Mouse (Mus musculus) intestine, postnatal 0 days (tissue): ENCODE measurements around the gene Fzd9. TPM values are rescaled to one million over a fixed set of nuclear protein-coding genes. Genes with fewer than 3 reads are reported as not detected.

Source experiments
- ATAC-seq: fragments of 200-750 bp; cut with Nextera tagmentation; 2 replicates; pipeline ENCODE4 v1.8.0; 2017; ENCODE audit warnings: mild to moderate bottlenecking, moderate TSS enrichment, moderate library complexity
- H3K27ac ChIP-seq: fragments of 300-500 bp; sonication (generic); 2 replicates; pipeline ENCODE4 v1.5.1; 2014; ENCODE audit warnings: mild to moderate bottlenecking, low read depth, low read length, moderate library complexity
- H3K27me3 ChIP-seq: fragments of 300-500 bp; sonication (generic); replicated peaks from 2 replicates; pipeline ENCODE4 v1.6.1; 2014; ENCODE audit warnings: low read length, mixed read lengths; ENCODE audit not compliant: control insufficient read depth, insufficient read depth
- H3K36me3 ChIP-seq: fragments of 300-500 bp; sonication (generic); 2 replicates; pipeline ENCODE4 v1.6.1; 2014; ENCODE audit warnings: mild to moderate bottlenecking, moderate library complexity; ENCODE audit not compliant: control insufficient read depth, insufficient read depth
- H3K4me1 ChIP-seq: fragments of 300-500 bp; sonication (generic); replicated peaks from 2 replicates; pipeline ENCODE4 v1.6.1; 2014; ENCODE audit warnings: antibody characterized with exemption, low read length, mixed read lengths; ENCODE audit not compliant: control insufficient read depth, insufficient read depth
- H3K4me2 ChIP-seq: fragments of 300-500 bp; sonication (generic); replicated peaks from 2 replicates; pipeline ENCODE4 v1.6.1; 2014; ENCODE audit warnings: low read depth, mild to moderate bottlenecking, moderate library complexity
- H3K4me3 ChIP-seq: fragments of 300-500 bp; sonication (generic); 2 replicates; pipeline ENCODE4 v1.5.1; 2014; ENCODE audit warnings: low read depth, low read length
- H3K9ac ChIP-seq: fragments of 300-500 bp; sonication (generic); 2 replicates; pipeline ENCODE4 v1.6.1; 2014; ENCODE audit warnings: mild to moderate bottlenecking, low read depth, low read length
- H3K9me3 ChIP-seq: fragments of 300-500 bp; sonication (generic); 2 replicates; pipeline ENCODE4 v1.6.1; 2016; ENCODE audit warnings: mixed run types; ENCODE audit not compliant: control insufficient read depth
- CTCF ChIP-seq: sonication (generic); IDR thresholded peaks from 2 replicates; pipeline ENCODE4 v1.5.1; 2016; ENCODE audit warnings: low read depth, mild to moderate bottlenecking, control low read depth, antibody characterized with exemption, moderate library complexity
- WGBS: fragments of 180-500 bp; shearing (Covaris S2); extraction: QIAGEN DNeasy Blood & Tissue Kit; methylation state at CpG from one replicate; pipeline ENCODE4 v1.1.7; 2014; 5-methylcytosine and 5-hydroxymethylcytosine counted together
- polyA plus RNA-seq: library from polyadenylated mRNA; unstranded; fragments of >200 nt; fragmentation: Nextera tagmentation; extraction: Ambion mirVana; gene quantifications from 2 replicates; pipeline ENCODE4 v1.2.1, GENCODE M21; 2015

Fzd9 gene
- polyA plus RNA-seq = 0.07 and 0.18 TPM in 2 replicates

DNA sequence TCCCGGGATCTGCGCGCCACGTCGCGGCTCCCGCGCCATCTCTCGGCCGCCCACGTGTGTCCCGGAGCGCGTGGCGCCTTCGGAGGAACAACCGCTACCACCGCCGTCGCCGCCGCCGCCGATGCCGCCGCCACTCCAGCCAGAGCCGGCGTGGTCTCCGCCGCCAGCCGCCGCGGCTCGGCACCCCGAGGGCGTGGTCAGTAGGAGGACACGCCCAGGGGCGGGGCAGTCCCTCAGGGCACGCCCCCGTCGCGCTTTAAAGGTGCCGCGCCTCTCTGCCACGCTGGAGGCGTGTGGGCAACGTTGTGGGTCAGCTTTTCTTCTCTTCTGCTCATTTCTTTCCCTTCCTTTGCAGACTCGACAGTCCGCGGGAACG is at the start of gene Fzd9:
Gene Fzd9 (minus strand): TSS at position 152 of the 376 bp plus-strand sequence.
- 0% methylated on average over 40 of the region's 51 CpGs for WGBS
- no peak for TF ChIP-seq CTCF
- ATAC-seq = peak; percentile 82
- H3K4me1 ChIP-seq = peaks cover 4% of the 10 kb centered on the region; the same call in 1 of the 2 replicates
- peak within 1 kb of the TSS; percentile 74 for H3K4me2 ChIP-seq
- H3K4me3 ChIP-seq = peak within 1 kb of the TSS; percentile 43
- no peak within 1 kb of the TSS; the same call in 1 of the 2 replicates for H3K9ac ChIP-seq
- H3K9me3 ChIP-seq = no peaks in the 10 kb centered on the region
- no peak within 1 kb of the TSS for H3K27ac ChIP-seq
- H3K36me3 ChIP-seq = peaks cover 3% of the 10 kb centered on the region; the same call in 1 of the 2 replicates
- H3K27me3 ChIP-seq = peaks cover 19% of the 10 kb centered on the region

GRCm38 (mm10) chr5:135292001-135292400 is 41.0 kb upstream of the Fzd9 start:
- Histone ChIP-seq H3K27ac (no peak overlapping the region), H3K9ac (no peak overlapping the region), H3K36me3 (no peaks in the 10 kb centered on the region), H3K4me3 (no peak overlapping the region), H3K9me3 (no peaks in the 10 kb centered on the region), H3K4me2 (no peak overlapping the region), H3K4me1 (no peaks in the 10 kb centered on the region), H3K27me3 (no peaks in the 10 kb centered on the region)
- TF ChIP-seq CTCF = no peak
- ATAC-seq = no peak
- 81% methylated on average over 2 of the region's 2 CpGs for WGBS

GRCm38 (mm10) chr5:135291193-135291592 is 40.2 kb upstream of the Fzd9 start:
- no peaks in the 10 kb centered on the region for H3K4me1 ChIP-seq
- H3K4me2 ChIP-seq = no peak overlapping the region
- no peak overlapping the region for H3K9ac ChIP-seq
- no peak overlapping the region for H3K4me3 ChIP-seq
- TF ChIP-seq CTCF = no peak
- H3K27ac ChIP-seq = no peak overlapping the region
- WGBS = 67% methylated on average over 4 of the region's 4 CpGs
- no peak for ATAC-seq
- no peaks in the 10 kb centered on the region for H3K27me3 ChIP-seq
- H3K9me3 ChIP-seq = no peaks in the 10 kb centered on the region
- no peaks in the 10 kb centered on the region for H3K36me3 ChIP-seq

- WGBS = 80% methylated on average over 6 of the region's 6 CpGs
Observed at GRCm38 (mm10) chr5:135290703-135291102, 39.7 kb upstream of the Fzd9 start.

GRCm38 (mm10) chr5:135286926-135287325 is 35.9 kb upstream of the Fzd9 start:
- Histone ChIP-seq H3K4me1 (no peaks in the 10 kb centered on the region), H3K4me2 (no peak overlapping the region), H3K4me3 (no peak overlapping the region), H3K27ac (no peak overlapping the region), H3K36me3 (no peaks in the 10 kb centered on the region), H3K9me3 (no peaks in the 10 kb centered on the region), H3K27me3 (no peaks in the 10 kb centered on the region), H3K9ac (no peak overlapping the region)
- no peak for ATAC-seq
- WGBS = 76% methylated on average over 5 of the region's 5 CpGs
- no peak for TF ChIP-seq CTCF

More at GRCm38 (mm10) chr5:135290703-135291102, 39.7 kb upstream of the Fzd9 start:
- Histone ChIP-seq H3K27me3 (no peaks in the 10 kb centered on the region), H3K4me3 (no peak overlapping the region), H3K4me1 (no peaks in the 10 kb centered on the region), H3K36me3 (no peaks in the 10 kb centered on the region), H3K9me3 (no peaks in the 10 kb centered on the region), H3K27ac (no peak overlapping the region), H3K9ac (no peak overlapping the region), H3K4me2 (no peak overlapping the region)
- no peak for ATAC-seq
- no peak for TF ChIP-seq CTCF

DNA sequence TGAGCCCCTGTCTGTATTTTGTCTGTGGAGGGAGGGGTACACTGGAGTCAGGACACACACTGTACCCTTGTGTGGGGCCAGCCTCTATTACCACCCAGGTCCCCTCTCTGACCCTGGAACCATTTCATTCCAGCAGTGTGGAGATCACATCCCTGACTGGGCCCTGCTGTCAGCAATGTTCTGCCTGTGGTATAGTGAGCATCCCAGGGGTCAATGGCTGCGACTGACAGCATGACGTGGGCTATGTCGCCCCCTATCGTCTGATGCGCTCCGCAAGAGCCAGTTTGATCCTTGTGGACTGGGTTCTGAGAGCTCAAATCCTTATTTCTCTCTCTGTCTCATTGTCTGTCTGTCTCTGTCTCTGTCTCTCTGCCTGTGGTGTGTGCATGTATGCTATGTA is 35.2 kb upstream of the Fzd9 start:
- no peak for ATAC-seq
- TF ChIP-seq CTCF = peak; percentile 97
- H3K4me2 ChIP-seq = no peak overlapping the region
- no peaks in the 10 kb centered on the region for H3K4me1 ChIP-seq
- no peaks in the 10 kb centered on the region for H3K9me3 ChIP-seq
- no peak overlapping the region for H3K4me3 ChIP-seq
- WGBS = 3% methylated on average over 6 of the region's 6 CpGs
- H3K36me3 ChIP-seq = no peaks in the 10 kb centered on the region
- no peak overlapping the region for H3K9ac ChIP-seq
- H3K27me3 ChIP-seq = no peaks in the 10 kb centered on the region
- H3K27ac ChIP-seq = no peak overlapping the region

GRCm38 (mm10) chr5:135285211-135285610 is 34.2 kb upstream of the Fzd9 start:
- Histone ChIP-seq H3K9ac (no peak overlapping the region), H3K9me3 (no peaks in the 10 kb centered on the region), H3K4me2 (no peak overlapping the region), H3K4me1 (no peaks in the 10 kb centered on the region), H3K36me3 (no peaks in the 10 kb centered on the region), H3K27ac (no peak overlapping the region), H3K4me3 (no peak overlapping the region), H3K27me3 (no peaks in the 10 kb centered on the region)
- no peak for ATAC-seq
- WGBS = 75% methylated on average over 3 of the region's 3 CpGs
- no peak for TF ChIP-seq CTCF
